Mouse (Mus musculus): ENCODE results near the gene Ugt1a6b.

The Ugt1a6b gene

GRCm38 (mm10) chr1:88246386-88246785 is 143.3 kb downstream of the Ugt1a6b start:
- DNase-seq: no peak

GRCm38 (mm10) chr1:88247660-88248059 is 144.6 kb downstream of the Ugt1a6b start:
- DNase-seq: no peak

GRCm38 (mm10) chr1:88248658-88249057 is 145.6 kb downstream of the Ugt1a6b start:
- DNase-seq: no peak

- no peak for DNase-seq
These were observed 146.5 kb downstream of the Ugt1a6b start for GRCm38 (mm10) chr1:88249596-88249995.

- DNase-seq: no peak
These were observed 147.0 kb downstream of the Ugt1a6b start for GRCm38 (mm10) chr1:88250023-88250422.

- no peak for DNase-seq
These were observed 150.1 kb downstream of the Ugt1a6b start for GRCm38 (mm10) chr1:88253106-88253505.

GRCm38 (mm10) chr1:88253540-88253939 is 150.5 kb downstream of the Ugt1a6b start:
- no peak for DNase-seq

GRCm38 (mm10) chr1:88254793-88255465 is 151.9 kb downstream of the Ugt1a6b start:
- no peak for DNase-seq

GRCm38 (mm10) chr1:88255466-88255857 is 152.4 kb downstream of the Ugt1a6b start:
- DNase-seq: no peak

- DNase-seq: no peak
These were observed 153.1 kb downstream of the Ugt1a6b start for GRCm38 (mm10) chr1:88255989-88256754.

GRCm38 (mm10) chr1:88256886-88257663 is 154.0 kb downstream of the Ugt1a6b start:
- DNase-seq: no peak

GRCm38 (mm10) chr1:88257681-88258080 is 154.6 kb downstream of the Ugt1a6b start:
- no peak for DNase-seq

- no peak for DNase-seq
These were observed 155.3 kb downstream of the Ugt1a6b start for GRCm38 (mm10) chr1:88258361-88258760.

- DNase-seq: no peak
These were observed 156.0 kb downstream of the Ugt1a6b start for GRCm38 (mm10) chr1:88258881-88259642.

GRCm38 (mm10) chr1:88259643-88260024 is 156.6 kb downstream of the Ugt1a6b start:
- no peak for DNase-seq

- DNase-seq: no peak
These were observed 157.1 kb downstream of the Ugt1a6b start for GRCm38 (mm10) chr1:88260114-88260513.

- DNase-seq: no peak
These were observed 157.7 kb downstream of the Ugt1a6b start for GRCm38 (mm10) chr1:88260604-88261377.

GRCm38 (mm10) chr1:88261706-88262105 is 158.7 kb downstream of the Ugt1a6b start:
- no peak for DNase-seq

- no peak for DNase-seq
These were observed 159.2 kb downstream of the Ugt1a6b start for GRCm38 (mm10) chr1:88262255-88262654.

GRCm38 (mm10) chr1:88262961-88263360 is 159.9 kb downstream of the Ugt1a6b start:
- DNase-seq: no peak

- no peak for DNase-seq
These were observed 160.7 kb downstream of the Ugt1a6b start for GRCm38 (mm10) chr1:88263778-88264177.

Data from lung, postnatal 14 days (tissue).